Mouse (Mus musculus) neural tube, embryonic 13.5 days (tissue): Measurements from ENCODE around the gene Zfp74. TPM values are rescaled to one million over a fixed set of nuclear protein-coding genes. Genes with fewer than 3 reads are reported as not detected.

ENCODE experiments used
- ATAC-seq: fragments of 200-750 bp; cut with Nextera tagmentation; 2 replicates; pipeline ENCODE4 v1.8.0; 2017; ENCODE audit warnings: low read depth, mild to moderate bottlenecking, moderate TSS enrichment, moderate library complexity
- H3K27ac ChIP-seq: fragments of 300-500 bp; sonication (generic); replicated peaks from 2 replicates; pipeline ENCODE4 v1.5.1; 2015; ENCODE audit warnings: moderate library complexity, mild to moderate bottlenecking, inconsistent platforms
- H3K27me3 ChIP-seq: fragments of 300-500 bp; sonication (generic); 2 replicates; pipeline ENCODE4 v1.6.1; 2015; ENCODE audit warnings: mild to moderate bottlenecking, inconsistent platforms
- H3K36me3 ChIP-seq: fragments of 300-500 bp; sonication (generic); 2 replicates; pipeline ENCODE4 v1.6.1; 2015; ENCODE audit warnings: mild to moderate bottlenecking, inconsistent platforms
- H3K4me1 ChIP-seq: fragments of 300-500 bp; sonication (generic); replicated peaks from 2 replicates; pipeline ENCODE4 v1.6.1; 2015; ENCODE audit warnings: inconsistent platforms
- H3K4me2 ChIP-seq: fragments of 300-500 bp; sonication (generic); 2 replicates; pipeline ENCODE4 v1.6.1; 2015; ENCODE audit warnings: inconsistent platforms, mild to moderate bottlenecking, moderate library complexity
- H3K4me3 ChIP-seq: fragments of 300-500 bp; sonication (generic); 2 replicates; pipeline ENCODE4 v1.5.1; 2015; ENCODE audit warnings: mild to moderate bottlenecking, inconsistent platforms
- H3K9ac ChIP-seq: fragments of 300-500 bp; sonication (generic); 2 replicates; pipeline ENCODE4 v1.6.1; 2015; ENCODE audit warnings: moderate library complexity, mild to moderate bottlenecking, inconsistent platforms
- H3K9me3 ChIP-seq: fragments of 300-500 bp; sonication (generic); 2 replicates; pipeline ENCODE4 v1.6.1; 2016; ENCODE audit warnings: inconsistent platforms
- WGBS: fragments of 180-500 bp; shearing (Covaris S2); methylation state at CpG from one replicate; pipeline ENCODE4 v1.1.7; 2015; 5-methylcytosine and 5-hydroxymethylcytosine counted together
- polyA plus RNA-seq: library from polyadenylated mRNA; unstranded; fragments of >200 nt; fragmentation: Nextera tagmentation; extraction: Ambion mirVana; gene quantifications from 2 replicates; pipeline ENCODE4 v1.2.1, GENCODE M21; 2015

The Zfp74 gene
- polyA plus RNA-seq, 1 experiment from 2014 or later, result 15.0 TPM

GRCm38 (mm10) chr7:29941027-29941426 lies 12.9 kb downstream of the Zfp74 start:
- no peak for ATAC-seq
- WGBS, result 85% methylated on average over 11 of the region's 11 CpGs
- no peaks in the 10 kb centered on the region for H3K27me3 ChIP-seq

GRCm38 (mm10) chr7:29938856-29939255 lies 15.0 kb downstream of the Zfp74 start:
- H3K27ac ChIP-seq, result no peak overlapping the region
- no peak overlapping the region for H3K4me3 ChIP-seq
- H3K36me3 ChIP-seq, result peaks cover 76% of the 10 kb centered on the region
- H3K27me3 ChIP-seq, result no peaks in the 10 kb centered on the region
- ATAC-seq, result no peak
- no peaks in the 10 kb centered on the region for H3K9me3 ChIP-seq
- no peaks in the 10 kb centered on the region for H3K4me1 ChIP-seq
- 86% methylated on average over 6 of the region's 6 CpGs for WGBS
- H3K4me2 ChIP-seq, result no peak overlapping the region
- no peak overlapping the region for H3K9ac ChIP-seq

More at GRCm38 (mm10) chr7:29941027-29941426, 12.9 kb downstream of the Zfp74 start:
- H3K4me1 ChIP-seq, result no peaks in the 10 kb centered on the region
- H3K4me3 ChIP-seq, result no peak overlapping the region
- H3K4me2 ChIP-seq, result no peak overlapping the region
- peaks cover 59% of the 10 kb centered on the region for H3K36me3 ChIP-seq
- no peak overlapping the region for H3K9ac ChIP-seq
- H3K9me3 ChIP-seq, result no peaks in the 10 kb centered on the region
- H3K27ac ChIP-seq, result no peak overlapping the region

- H3K4me2 ChIP-seq, result no peak overlapping the region
- no peak overlapping the region for H3K27ac ChIP-seq
- 72% methylated on average over 2 of the region's 2 CpGs for WGBS
- no peak overlapping the region for H3K9ac ChIP-seq
- H3K9me3 ChIP-seq, result no peaks in the 10 kb centered on the region
- H3K27me3 ChIP-seq, result no peaks in the 10 kb centered on the region
- ATAC-seq, result no peak
- peaks cover 3% of the 10 kb centered on the region; the same call in 1 of the 2 replicates for H3K36me3 ChIP-seq
- no peak overlapping the region for H3K4me3 ChIP-seq
- no peaks in the 10 kb centered on the region for H3K4me1 ChIP-seq
Measured at GRCm38 (mm10) chr7:29922780-29923179, 31.1 kb downstream of the Zfp74 start.

GRCm38 (mm10) chr7:29921439-29922093 lies 32.3 kb downstream of the Zfp74 start:
- H3K36me3 ChIP-seq, result peaks cover 14% of the 10 kb centered on the region
- 85% methylated on average over 6 of the region's 6 CpGs for WGBS
- ATAC-seq, result no peak

GRCm38 (mm10) chr7:29918062-29918453 lies 35.8 kb downstream of the Zfp74 start:
- Histone ChIP-seq H3K4me3 (no peak overlapping the region), H3K4me1 (no peaks in the 10 kb centered on the region), H3K4me2 (no peak overlapping the region), H3K9me3 (peaks cover 6% of the 10 kb centered on the region), H3K36me3 (peaks cover 45% of the 10 kb centered on the region), H3K27ac (no peak overlapping the region), H3K27me3 (no peaks in the 10 kb centered on the region), H3K9ac (no peak overlapping the region)
- no peak for ATAC-seq
- WGBS, result 77% methylated on average over 4 of the region's 4 CpGs

More at GRCm38 (mm10) chr7:29921439-29922093, 32.3 kb downstream of the Zfp74 start:
- Histone ChIP-seq H3K27ac (no peak overlapping the region), H3K4me2 (no peak overlapping the region), H3K9ac (no peak overlapping the region), H3K27me3 (no peaks in the 10 kb centered on the region), H3K4me1 (no peaks in the 10 kb centered on the region), H3K4me3 (no peak overlapping the region), H3K9me3 (no peaks in the 10 kb centered on the region)

- no peak overlapping the region for H3K4me3 ChIP-seq
- H3K9ac ChIP-seq, result no peak overlapping the region
- H3K27ac ChIP-seq, result no peak overlapping the region
- no peaks in the 10 kb centered on the region for H3K4me1 ChIP-seq
- ATAC-seq, result no peak
- H3K9me3 ChIP-seq, result peaks cover 6% of the 10 kb centered on the region
- 31% methylated on average over 6 of the region's 6 CpGs for WGBS
- H3K4me2 ChIP-seq, result no peak overlapping the region
- H3K27me3 ChIP-seq, result no peaks in the 10 kb centered on the region
- H3K36me3 ChIP-seq, result peaks cover 50% of the 10 kb centered on the region
Measured at GRCm38 (mm10) chr7:29917371-29918061, 36.4 kb downstream of the Zfp74 start.

GRCm38 (mm10) chr7:29912172-29912571 lies 41.7 kb downstream of the Zfp74 start:
- H3K4me1 ChIP-seq, result peaks cover 26% of the 10 kb centered on the region
- H3K27ac ChIP-seq, result no peak overlapping the region
- no peak overlapping the region for H3K4me2 ChIP-seq
- 96% methylated on average over 13 of the region's 13 CpGs for WGBS
- peaks cover 6% of the 10 kb centered on the region for H3K9me3 ChIP-seq
- H3K9ac ChIP-seq, result no peak overlapping the region
- no peaks in the 10 kb centered on the region for H3K27me3 ChIP-seq
- peaks cover 58% of the 10 kb centered on the region for H3K36me3 ChIP-seq
- no peak overlapping the region for H3K4me3 ChIP-seq
- no peak for ATAC-seq

GRCm38 (mm10) chr7:29910252-29910651 lies 43.6 kb downstream of the Zfp74 start:
- Histone ChIP-seq H3K36me3 (peaks cover 44% of the 10 kb centered on the region), H3K27ac (no peak overlapping the region), H3K4me3 (peak overlapping the region; percentile 5; the same call in 1 of the 2 replicates), H3K4me1 (peaks cover 28% of the 10 kb centered on the region), H3K9me3 (peaks cover 6% of the 10 kb centered on the region), H3K9ac (peak overlapping the region; percentile 85; the same call in 1 of the 2 replicates), H3K27me3 (no peaks in the 10 kb centered on the region), H3K4me2 (peak overlapping the region; percentile 68)
- 57% methylated on average over 2 of the region's 2 CpGs for WGBS
- no peak for ATAC-seq

GRCm38 (mm10) chr7:29908130-29908950 lies 45.5 kb downstream of the Zfp74 start, which contains the start of gene Zfp383:
TSS of gene Zfp383 (plus strand) at chr7:29908223.
- H3K9me3 ChIP-seq, result no peaks in the 10 kb centered on the region
- peaks cover 31% of the 10 kb centered on the region for H3K36me3 ChIP-seq
- under 1% methylated on average over 33 of the region's 33 CpGs for WGBS

GRCm38 (mm10) chr7:29907206-29907605 lies 46.7 kb downstream of the Zfp74 start:
- 90% methylated on average over 5 of the region's 5 CpGs for WGBS
- no peak for ATAC-seq
- H3K9ac ChIP-seq, result peak overlapping the region; percentile 77
- H3K9me3 ChIP-seq, result no peaks in the 10 kb centered on the region
- peak overlapping the region; percentile 65 for H3K4me2 ChIP-seq
- peak overlapping the region; percentile 99 for H3K27ac ChIP-seq
- H3K27me3 ChIP-seq, result no peaks in the 10 kb centered on the region
- H3K4me1 ChIP-seq, result peaks cover 33% of the 10 kb centered on the region
- peak overlapping the region; percentile 54; the same call in 1 of the 2 replicates for H3K4me3 ChIP-seq
- peaks cover 29% of the 10 kb centered on the region for H3K36me3 ChIP-seq

More at GRCm38 (mm10) chr7:29908130-29908950, 45.5 kb downstream of the Zfp74 start, which contains the start of gene Zfp383:
- ATAC-seq, result peak; percentile 79
- peak within 1 kb of the TSS; percentile 76 for H3K4me3 ChIP-seq
- peaks cover 33% of the 10 kb centered on the region for H3K4me1 ChIP-seq
- peak within 1 kb of the TSS; percentile 68 for H3K4me2 ChIP-seq
- peak within 1 kb of the TSS; percentile 99 for H3K27ac ChIP-seq
- H3K9ac ChIP-seq, result peak within 1 kb of the TSS; percentile 85
- H3K27me3 ChIP-seq, result no peaks in the 10 kb centered on the region

GRCm38 (mm10) chr7:29906682-29907058 lies 47.2 kb downstream of the Zfp74 start:
- peak overlapping the region; percentile 65 for H3K4me2 ChIP-seq
- peak overlapping the region; percentile 99 for H3K27ac ChIP-seq
- peak overlapping the region; percentile 54 for H3K4me3 ChIP-seq
- H3K9ac ChIP-seq, result peak overlapping the region; percentile 77
- ATAC-seq, result peak; percentile 22; the same call in 1 of the 2 replicates
- peaks cover 33% of the 10 kb centered on the region for H3K4me1 ChIP-seq
- H3K27me3 ChIP-seq, result no peaks in the 10 kb centered on the region
- WGBS, result 18% methylated on average over 8 of the region's 8 CpGs
- peaks cover 25% of the 10 kb centered on the region for H3K36me3 ChIP-seq
- H3K9me3 ChIP-seq, result no peaks in the 10 kb centered on the region
